Mouse (Mus musculus) liver, postnatal 0 days (tissue): ENCODE measurements at regions not wholly inside any gene's neighbourhood (a gene's known extent, or its start where the extent isn't known, plus 50 kb on each side); places are given as distances from the start of the nearest gene placed in this dataset.

Experiments used
- ATAC-seq: fragments of 200-750 bp; cut with Nextera tagmentation; 2 replicates; pipeline ENCODE4 v1.8.0; 2017; ENCODE audit warnings: mild to moderate bottlenecking, moderate library complexity
- DNase-seq: peaks from one replicate; pipeline ENCODE4 v3.0.0-alpha.2; 2016
- H3K27ac ChIP-seq: fragments of 300-500 bp; sonication (generic); 2 replicates; pipeline ENCODE4 v1.5.1; 2014; ENCODE audit warnings: antibody characterized with exemption, moderate library complexity, mild to moderate bottlenecking, low read depth
- H3K27me3 ChIP-seq: fragments of 300-500 bp; sonication (generic); 2 replicates; pipeline ENCODE4 v1.6.1; 2014; ENCODE audit warnings: low read length, control low read depth, mixed read lengths; ENCODE audit not compliant: insufficient read depth
- H3K36me3 ChIP-seq: fragments of 300-500 bp; sonication (generic); replicated peaks from 2 replicates; pipeline ENCODE4 v1.6.1; 2014; ENCODE audit warnings: mild to moderate bottlenecking, control low read depth, low read length, moderate library complexity, mixed read lengths; ENCODE audit not compliant: insufficient read depth
- H3K4me1 ChIP-seq: fragments of 300-500 bp; sonication (generic); 2 replicates; pipeline ENCODE4 v1.6.1; 2014; ENCODE audit warnings: antibody characterized with exemption, mild to moderate bottlenecking, control low read depth; ENCODE audit not compliant: insufficient read depth
- H3K4me2 ChIP-seq: fragments of 300-500 bp; sonication (generic); 2 replicates; pipeline ENCODE4 v1.6.1; 2014; ENCODE audit warnings: low read depth, mild to moderate bottlenecking, low read length, moderate library complexity, mixed read lengths
- H3K4me3 ChIP-seq: fragments of 300-500 bp; sonication (generic); 2 replicates; pipeline ENCODE4 v1.5.1; 2014; ENCODE audit warnings: low read depth, low read length
- H3K9ac ChIP-seq: fragments of 300-500 bp; sonication (generic); replicated peaks from 2 replicates; pipeline ENCODE4 v1.6.1; 2014; ENCODE audit warnings: mild to moderate bottlenecking, moderate library complexity
- H3K9me3 ChIP-seq: fragments of 300-500 bp; sonication (generic); 2 replicates; pipeline ENCODE4 v1.6.1; 2016; ENCODE audit warnings: mild to moderate bottlenecking, control low read depth, low read length, mixed read lengths
- CTCF ChIP-seq: sonication (generic); IDR thresholded peaks from 2 replicates; pipeline ENCODE4 v1.5.1; 2016; ENCODE audit warnings: antibody characterized with exemption, low read depth
- EP300 ChIP-seq: IDR thresholded peaks from 2 replicates; pipeline ENCODE4 v1.6.1; 2016; ENCODE audit warnings: antibody characterized with exemption, low read depth, mild to moderate bottlenecking
- WGBS: fragments of 180-500 bp; shearing (Covaris S2); extraction: QIAGEN DNeasy Blood & Tissue Kit; methylation state at CpG from one replicate; pipeline ENCODE4 v1.1.7; 2014; ENCODE audit not compliant: insufficient replicate concordance; 5-methylcytosine and 5-hydroxymethylcytosine counted together

DNA sequence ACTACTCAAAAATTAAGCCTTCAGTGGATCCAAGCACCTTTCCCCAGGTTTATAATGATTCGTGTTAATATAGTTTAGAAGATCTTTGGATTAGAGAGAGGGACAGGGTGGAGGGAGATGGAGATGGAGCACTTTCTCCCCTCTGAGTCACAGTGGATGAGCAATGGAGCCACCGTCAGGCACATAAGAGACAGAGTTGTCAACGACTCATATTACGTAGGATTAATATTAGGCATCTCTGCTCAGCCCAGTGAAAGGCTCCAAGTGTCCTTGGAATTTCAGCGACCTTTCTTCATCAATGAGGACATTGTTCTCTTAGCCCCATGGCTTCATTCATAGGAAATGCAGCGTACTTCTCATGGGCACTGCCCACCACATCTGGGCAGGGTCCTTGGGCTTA lies 270.4 kb downstream of the Plpp3 start:
- Histone ChIP-seq H3K4me3 (no peak overlapping the region), H3K36me3 (no peaks in the 10 kb centered on the region), H3K4me1 (no peaks in the 10 kb centered on the region), H3K4me2 (no peak overlapping the region), H3K9ac (no peak overlapping the region), H3K27me3 (no peaks in the 10 kb centered on the region), H3K9me3 (no peaks in the 10 kb centered on the region; the same call in 1 of the 2 replicates), H3K27ac (no peak overlapping the region)
- no peak for TF ChIP-seq CTCF
- TF ChIP-seq EP300, result no peak
- WGBS, result 80% methylated on average over 6 of the region's 6 CpGs
- ATAC-seq, result no peak
- no peak for DNase-seq

- ATAC-seq (no peak), DNase-seq (no peak)
- Histone ChIP-seq H3K27ac (no peak overlapping the region), H3K36me3 (no peaks in the 10 kb centered on the region), H3K9ac (no peak overlapping the region), H3K4me2 (no peak overlapping the region), H3K4me3 (no peak overlapping the region), H3K27me3 (no peaks in the 10 kb centered on the region), H3K9me3 (no peaks in the 10 kb centered on the region; the same call in 1 of the 2 replicates), H3K4me1 (no peaks in the 10 kb centered on the region)
- TF ChIP-seq EP300 (no peak), CTCF (no peak)
- WGBS, result 87% methylated on average over 6 of the region's 6 CpGs
Observed at GRCm38 (mm10) chr4:105429381-105430100, 272.4 kb downstream of the Plpp3 start.

GRCm38 (mm10) chr4:105432461-105432860 lies 275.3 kb downstream of the Plpp3 start:
- no peaks in the 10 kb centered on the region for H3K4me1 ChIP-seq
- no peaks in the 10 kb centered on the region; the same call in 1 of the 2 replicates for H3K9me3 ChIP-seq
- no peaks in the 10 kb centered on the region for H3K27me3 ChIP-seq
- no peak for DNase-seq
- no peak overlapping the region for H3K27ac ChIP-seq
- WGBS, result 73% methylated on average over 4 of the region's 4 CpGs
- no peak overlapping the region for H3K9ac ChIP-seq
- TF ChIP-seq EP300, result no peak
- no peak overlapping the region for H3K4me2 ChIP-seq
- no peak for ATAC-seq
- H3K4me3 ChIP-seq, result no peak overlapping the region
- H3K36me3 ChIP-seq, result no peaks in the 10 kb centered on the region

DNA sequence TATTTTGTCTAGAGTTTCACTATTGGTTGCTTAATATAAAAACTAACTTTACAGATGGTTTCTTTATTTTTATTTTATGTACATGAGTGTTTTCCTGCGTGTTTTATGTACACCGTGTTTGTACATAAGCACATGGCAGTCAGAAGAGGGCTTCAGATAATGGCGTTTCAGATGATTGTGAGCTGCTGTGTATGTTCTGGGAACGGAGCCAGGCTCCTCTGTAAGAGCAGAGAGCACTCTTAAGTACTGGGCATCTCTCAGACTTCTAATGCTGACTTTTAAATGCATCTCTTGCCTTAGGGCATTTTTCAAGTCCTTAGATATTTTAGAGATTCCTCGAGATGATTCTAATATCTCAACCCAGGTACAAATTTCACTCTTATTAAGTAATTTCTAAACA lies 280.0 kb downstream of the Plpp3 start:
- no peak overlapping the region for H3K4me3 ChIP-seq
- no peaks in the 10 kb centered on the region for H3K4me1 ChIP-seq
- 78% methylated on average over 5 of the region's 5 CpGs for WGBS
- ATAC-seq, result no peak
- no peak for TF ChIP-seq CTCF
- no peak for TF ChIP-seq EP300
- no peaks in the 10 kb centered on the region for H3K9me3 ChIP-seq
- no peaks in the 10 kb centered on the region for H3K36me3 ChIP-seq
- H3K9ac ChIP-seq, result no peak overlapping the region
- no peak for DNase-seq
- H3K4me2 ChIP-seq, result no peak overlapping the region
- no peaks in the 10 kb centered on the region for H3K27me3 ChIP-seq
- H3K27ac ChIP-seq, result no peak overlapping the region

- no peak overlapping the region for H3K9ac ChIP-seq
- ATAC-seq, result no peak
- no peak for DNase-seq
- 66% methylated on average over 11 of the region's 11 CpGs for WGBS
- no peaks in the 10 kb centered on the region for H3K9me3 ChIP-seq
- H3K4me3 ChIP-seq, result no peak overlapping the region
- H3K36me3 ChIP-seq, result no peaks in the 10 kb centered on the region
- H3K27ac ChIP-seq, result no peak overlapping the region
- TF ChIP-seq CTCF (no peak), EP300 (no peak)
- H3K4me2 ChIP-seq, result no peak overlapping the region
- no peaks in the 10 kb centered on the region for H3K4me1 ChIP-seq
- no peaks in the 10 kb centered on the region for H3K27me3 ChIP-seq
Observed at GRCm38 (mm10) chr4:105449046-105449860, 292.1 kb downstream of the Plpp3 start.

DNA sequence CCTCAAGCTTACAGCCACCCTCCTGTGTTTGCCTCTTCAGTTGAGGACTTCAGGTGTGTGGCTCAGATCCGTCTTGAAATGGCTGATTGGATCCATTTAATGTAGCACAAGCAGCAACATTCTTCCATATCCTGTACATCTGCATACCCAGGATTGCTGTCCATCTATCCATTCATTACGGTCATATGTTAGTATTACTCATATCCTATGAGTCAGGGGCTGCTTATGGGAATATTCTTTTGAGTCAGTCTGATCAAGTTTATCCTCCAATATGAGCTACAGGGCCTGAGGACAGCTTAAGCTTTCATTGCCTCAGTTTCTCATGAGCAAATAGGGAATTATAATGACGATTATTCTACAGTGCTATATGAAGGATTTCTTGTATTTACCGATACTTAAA lies 293.7 kb downstream of the Plpp3 start:
- Histone ChIP-seq H3K4me1 (no peaks in the 10 kb centered on the region), H3K4me2 (no peak overlapping the region)
- WGBS, result 81% methylated on average over 4 of the region's 4 CpGs

More for the DNA sequence above, 293.7 kb downstream of the Plpp3 start:
- Histone ChIP-seq H3K4me3 (no peak overlapping the region), H3K9me3 (no peaks in the 10 kb centered on the region), H3K9ac (no peak overlapping the region), H3K27ac (no peak overlapping the region), H3K27me3 (no peaks in the 10 kb centered on the region), H3K36me3 (no peaks in the 10 kb centered on the region)
- DNase-seq (no peak), ATAC-seq (no peak)
- no peak for TF ChIP-seq EP300
- no peak for TF ChIP-seq CTCF
